Mouse (Mus musculus): ENCODE results near the gene Mapk6. TPM values are rescaled to one million over a fixed set of nuclear protein-coding genes. Genes with fewer than 3 reads are reported as not detected.

Gene Mapk6
- polyA plus RNA-seq, 1 experiment from 2014 or later, result 114 TPM

DNA sequence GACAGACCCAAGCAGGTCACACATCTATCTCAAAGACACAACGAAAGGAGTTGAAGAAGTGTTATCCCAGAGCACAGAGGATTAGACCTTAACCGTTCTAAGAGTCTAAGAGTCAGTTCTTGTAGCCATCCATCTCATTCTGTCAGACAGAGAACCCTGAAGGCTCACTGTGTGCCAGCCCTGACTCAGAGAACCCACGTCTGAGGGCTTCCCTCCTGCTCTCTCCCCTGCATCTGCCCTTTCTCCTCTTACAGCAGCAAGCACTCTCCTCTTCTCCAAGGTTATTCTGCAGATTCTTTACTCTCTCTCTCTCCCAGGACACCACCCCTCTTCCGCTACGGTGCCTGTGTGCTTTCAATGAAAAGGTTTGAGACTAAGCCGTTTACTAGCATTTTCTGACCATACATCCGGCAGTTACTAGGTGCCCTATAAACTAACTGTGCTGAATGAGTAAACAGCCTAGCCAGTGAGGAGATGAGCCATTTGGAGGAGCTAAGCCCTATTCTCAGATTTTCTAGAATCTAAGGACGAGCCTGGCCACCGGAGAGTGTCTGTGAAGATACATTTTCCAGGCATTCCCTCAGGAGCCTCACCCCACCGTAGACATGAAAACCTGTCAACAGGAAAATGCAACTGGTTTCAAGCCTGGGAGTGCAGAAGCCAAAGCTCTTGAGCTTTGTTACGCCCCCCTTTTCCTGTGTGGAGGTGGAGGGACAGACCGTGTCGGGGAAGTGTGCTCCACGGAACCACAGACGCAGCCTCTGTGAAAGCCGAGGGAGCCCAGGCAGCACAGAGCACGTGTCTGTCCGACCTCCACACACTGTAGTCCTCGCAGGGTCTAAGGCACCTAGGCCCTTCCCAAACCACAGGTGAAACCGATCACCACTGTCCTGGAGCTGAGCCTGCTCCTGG, 8.0 kb downstream of the Mapk6 start:
- H3K36me3 ChIP-seq, result peaks cover 23% of the 10 kb centered on the region
- 69% methylated on average over 20 of the region's 20 CpGs for WGBS
- H3K27ac ChIP-seq, result peak overlapping the region; percentile 41; the same call in 1 of the 2 replicates
- H3K4me3 ChIP-seq (replicated peaks), result no peak overlapping the region
- no peak for ATAC-seq (ENCODE audit: insufficient number of reproducible peaks, insufficient read depth, low FRiP score, low TSS enrichment, low read depth)
- H3K27me3 ChIP-seq, result no peaks in the 10 kb centered on the region
- no peak overlapping the region for H3K4me2 ChIP-seq
- no peaks in the 10 kb centered on the region for H3K9me3 ChIP-seq
- H3K9ac ChIP-seq (replicated peaks), result no peak overlapping the region
- H3K4me1 ChIP-seq (replicated peaks), result peaks cover 47% of the 10 kb centered on the region

DNA sequence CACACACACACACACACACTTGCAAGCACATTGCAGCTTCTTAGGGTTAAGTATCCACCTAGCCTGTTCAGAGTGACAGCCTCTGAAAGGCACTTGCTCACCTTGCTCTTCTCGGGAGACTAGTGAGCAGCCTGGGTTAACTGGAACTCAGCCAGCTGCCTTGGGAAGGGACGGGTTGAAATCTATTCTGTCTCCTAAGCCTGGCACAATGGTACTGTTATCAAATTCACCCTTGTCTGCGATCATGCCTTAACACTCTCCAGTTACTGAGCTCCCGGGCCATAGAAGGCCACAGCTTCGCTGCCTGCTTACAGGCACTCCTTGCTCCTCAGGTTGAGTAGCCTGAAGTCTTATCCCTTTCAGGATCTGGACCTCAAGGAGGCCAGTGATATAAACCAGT, 9.2 kb downstream of the Mapk6 start:
- Histone ChIP-seq H3K27ac (no peak overlapping the region), H3K4me1 (replicated peaks) (peaks cover 38% of the 10 kb centered on the region), H3K9me3 (no peaks in the 10 kb centered on the region), H3K4me2 (no peak overlapping the region), H3K4me3 (replicated peaks) (no peak overlapping the region), H3K9ac (replicated peaks) (no peak overlapping the region), H3K36me3 (peaks cover 35% of the 10 kb centered on the region), H3K27me3 (no peaks in the 10 kb centered on the region)
- 84% methylated on average over 5 of the region's 5 CpGs for WGBS
- ATAC-seq (ENCODE audit: insufficient number of reproducible peaks, insufficient read depth, low FRiP score, low TSS enrichment, low read depth), result no peak

DNA sequence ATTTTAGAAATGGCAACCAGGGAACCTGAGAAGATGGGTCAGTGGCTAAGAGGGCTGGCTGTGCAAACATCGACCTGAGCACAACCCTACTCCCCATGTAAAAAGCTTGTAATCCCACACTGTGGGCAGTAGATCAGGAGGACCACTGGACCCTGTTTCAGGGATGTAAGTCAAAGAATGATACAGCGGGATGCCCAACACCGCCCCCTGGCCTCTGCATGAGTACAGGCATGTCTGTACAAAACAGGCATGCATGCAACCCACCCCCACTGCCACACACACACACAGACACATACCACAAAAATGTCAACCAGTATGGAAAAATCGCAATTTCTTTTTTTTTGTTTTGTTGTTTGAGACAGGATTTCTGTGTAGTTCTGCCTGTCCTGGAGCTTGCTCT, 10.7 kb downstream of the Mapk6 start:
- 93% methylated on average over 4 of the region's 4 CpGs for WGBS
- ATAC-seq (ENCODE audit: insufficient number of reproducible peaks, insufficient read depth, low FRiP score, low TSS enrichment, low read depth), result no peak
- Histone ChIP-seq H3K27me3 (no peaks in the 10 kb centered on the region), H3K36me3 (peaks cover 50% of the 10 kb centered on the region), H3K9ac (replicated peaks) (no peak overlapping the region), H3K4me2 (no peak overlapping the region), H3K4me1 (replicated peaks) (peaks cover 24% of the 10 kb centered on the region), H3K4me3 (replicated peaks) (no peak overlapping the region), H3K27ac (no peak overlapping the region), H3K9me3 (no peaks in the 10 kb centered on the region)

DNA sequence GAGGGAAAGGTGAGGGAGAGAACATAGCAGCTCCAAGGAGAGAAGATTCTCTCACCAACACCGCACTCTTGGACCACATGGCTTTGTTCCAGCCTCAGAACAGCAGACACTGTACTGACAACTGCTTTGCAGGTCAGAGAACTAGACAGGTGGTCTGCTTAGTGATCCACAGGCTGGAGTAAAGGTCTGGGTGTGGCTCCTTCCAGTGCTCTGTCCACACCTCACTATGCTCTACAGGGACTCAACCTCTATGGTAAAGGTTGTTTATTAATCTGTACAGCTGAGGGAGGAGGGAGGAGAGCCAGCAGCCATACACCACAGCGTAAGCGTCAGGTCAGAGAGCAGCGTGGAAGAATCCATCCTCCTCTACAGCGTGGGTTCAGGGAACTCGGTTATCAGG, 13.8 kb downstream of the Mapk6 start:
- no peak for ATAC-seq (ENCODE audit: insufficient number of reproducible peaks, insufficient read depth, low FRiP score, low TSS enrichment, low read depth)
- Histone ChIP-seq H3K36me3 (peaks cover 81% of the 10 kb centered on the region), H3K9me3 (no peaks in the 10 kb centered on the region), H3K4me3 (replicated peaks) (no peak overlapping the region), H3K27ac (no peak overlapping the region), H3K4me2 (no peak overlapping the region), H3K4me1 (replicated peaks) (no peaks in the 10 kb centered on the region), H3K9ac (replicated peaks) (no peak overlapping the region), H3K27me3 (no peaks in the 10 kb centered on the region)
- 92% methylated on average over 6 of the region's 6 CpGs for WGBS

DNA sequence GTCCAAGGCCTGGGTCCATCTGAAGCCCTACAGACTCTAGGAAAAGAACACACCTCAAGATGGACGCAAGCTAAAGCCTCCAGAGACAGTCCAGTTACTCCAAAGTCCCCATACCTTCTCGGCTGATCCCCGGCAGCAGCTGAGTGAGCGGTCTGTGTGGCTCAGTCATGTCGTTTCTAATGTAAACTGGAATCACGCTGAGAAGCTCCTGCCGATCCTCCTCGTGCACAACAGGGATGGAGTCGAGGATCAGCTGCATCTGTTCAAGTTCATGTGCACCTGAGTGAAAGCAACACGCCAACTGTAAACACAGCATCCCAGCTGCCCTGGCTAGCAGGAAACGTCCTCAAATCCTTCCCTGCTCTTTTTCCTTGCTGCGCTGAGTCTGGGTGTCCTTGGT, 16.6 kb downstream of the Mapk6 start:
- no peak overlapping the region for H3K27ac ChIP-seq
- H3K27me3 ChIP-seq, result no peaks in the 10 kb centered on the region
- H3K4me1 ChIP-seq (replicated peaks), result no peaks in the 10 kb centered on the region
- 84% methylated on average over 12 of the region's 12 CpGs for WGBS
- no peak overlapping the region for H3K4me2 ChIP-seq
- no peaks in the 10 kb centered on the region for H3K9me3 ChIP-seq
- H3K4me3 ChIP-seq (replicated peaks), result no peak overlapping the region
- ATAC-seq (ENCODE audit: insufficient number of reproducible peaks, insufficient read depth, low FRiP score, low TSS enrichment, low read depth), result no peak
- H3K9ac ChIP-seq (replicated peaks), result no peak overlapping the region
- peaks cover 98% of the 10 kb centered on the region for H3K36me3 ChIP-seq

DNA sequence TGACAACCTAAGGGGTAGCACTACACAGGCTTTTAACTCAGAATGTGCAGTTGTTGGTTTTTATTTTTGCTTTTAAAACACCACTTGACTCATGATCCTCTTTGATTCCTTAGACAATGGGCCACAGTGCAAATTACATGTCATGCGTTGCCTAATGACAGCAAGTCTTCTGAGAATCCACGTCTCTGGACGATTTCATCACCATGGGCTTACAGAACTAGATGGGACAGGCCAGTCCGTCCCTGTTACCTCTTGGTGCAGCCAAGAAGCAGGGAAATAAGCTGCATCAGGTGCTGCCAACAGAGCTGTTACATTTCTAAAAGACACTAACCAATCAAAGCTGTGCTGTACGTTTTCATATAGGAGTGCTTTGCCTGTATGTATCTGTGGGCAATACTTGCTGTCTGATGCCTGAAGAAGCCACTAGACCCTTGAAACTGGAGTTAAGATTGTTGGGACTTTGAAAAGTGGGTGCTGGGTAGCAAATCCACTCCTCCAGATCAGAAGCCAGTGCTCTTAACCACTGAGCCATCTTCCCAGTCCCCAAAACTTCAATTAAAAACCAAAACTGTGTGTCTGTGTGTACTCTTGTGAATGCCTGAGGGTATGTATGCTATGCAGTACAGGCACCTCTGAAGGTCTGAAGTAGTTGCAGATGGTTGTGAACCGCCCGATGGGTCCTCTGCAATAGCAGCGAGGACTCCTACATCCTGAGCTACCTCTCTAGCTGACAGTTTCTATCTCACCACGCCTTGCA, 24.4 kb downstream of the Mapk6 start:
- Histone ChIP-seq H3K27ac (no peak overlapping the region), H3K4me3 (replicated peaks) (no peak overlapping the region), H3K36me3 (peaks cover 48% of the 10 kb centered on the region), H3K4me2 (no peak overlapping the region), H3K27me3 (no peaks in the 10 kb centered on the region), H3K9me3 (no peaks in the 10 kb centered on the region), H3K9ac (replicated peaks) (no peak overlapping the region), H3K4me1 (replicated peaks) (no peaks in the 10 kb centered on the region)
- WGBS, result 87% methylated on average over 9 of the region's 9 CpGs
- ATAC-seq (ENCODE audit: insufficient number of reproducible peaks, insufficient read depth, low FRiP score, low TSS enrichment, low read depth), result no peak

DNA sequence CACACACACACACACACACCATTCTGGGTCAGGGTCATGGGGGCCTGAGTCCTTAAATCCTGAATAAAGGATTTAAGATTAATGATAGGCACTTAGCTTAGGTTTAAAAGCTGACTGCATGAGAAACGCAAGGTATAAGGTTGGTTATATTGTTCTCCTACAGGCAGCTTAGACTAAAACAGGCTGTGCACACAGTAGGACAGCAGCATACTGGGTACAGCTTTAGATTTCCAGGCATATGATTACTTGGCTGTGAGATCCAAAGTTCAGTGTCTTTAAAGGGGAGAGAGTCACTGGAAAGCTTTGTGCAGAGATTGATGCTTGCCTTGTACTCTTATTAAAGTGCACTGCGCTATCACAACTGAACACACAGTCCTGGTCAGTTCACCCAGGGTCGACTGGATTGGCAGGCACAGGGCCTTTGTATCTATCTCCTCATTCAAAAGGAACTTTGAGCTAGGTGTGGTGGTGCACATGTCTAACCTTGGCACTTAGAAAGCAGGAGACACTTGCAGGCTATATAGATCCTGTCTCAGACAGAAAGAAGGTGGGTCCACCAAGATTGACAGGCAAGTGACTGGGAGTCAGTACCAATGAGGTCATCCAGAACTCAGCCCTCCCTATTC, 25.4 kb downstream of the Mapk6 start:
- H3K36me3 ChIP-seq, result peaks cover 39% of the 10 kb centered on the region
- H3K4me1 ChIP-seq (replicated peaks), result no peaks in the 10 kb centered on the region
- no peak overlapping the region for H3K27ac ChIP-seq
- no peak overlapping the region for H3K4me2 ChIP-seq
- no peak overlapping the region for H3K9ac ChIP-seq (replicated peaks)
- 84% methylated on average over 3 of the region's 3 CpGs for WGBS
- H3K9me3 ChIP-seq, result no peaks in the 10 kb centered on the region
- no peak for ATAC-seq (ENCODE audit: insufficient number of reproducible peaks, insufficient read depth, low FRiP score, low TSS enrichment, low read depth)
- no peaks in the 10 kb centered on the region for H3K27me3 ChIP-seq
- no peak overlapping the region for H3K4me3 ChIP-seq (replicated peaks)

DNA sequence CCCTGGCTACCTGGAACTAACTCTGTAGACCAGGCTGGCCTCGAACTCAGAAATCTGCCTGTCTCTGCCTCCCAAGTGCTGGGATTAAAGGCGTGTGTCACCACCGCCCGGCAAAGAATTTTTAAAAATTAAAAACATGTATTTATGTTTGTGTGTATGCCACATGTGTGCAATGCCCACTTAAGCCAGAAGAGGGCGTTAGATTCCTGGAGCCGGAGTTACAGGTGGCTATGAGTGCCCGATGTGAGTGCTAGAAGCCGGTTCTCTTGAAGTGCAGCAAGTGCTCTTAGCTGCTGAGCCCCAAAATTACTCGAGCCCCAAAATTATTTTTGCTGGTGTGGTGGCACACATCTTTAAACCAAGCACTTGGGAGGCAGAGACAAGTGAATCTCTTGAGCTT, 26.0 kb downstream of the Mapk6 start:
- WGBS, result 86% methylated on average over 9 of the region's 9 CpGs
- no peak overlapping the region for H3K9ac ChIP-seq (replicated peaks)
- no peak for ATAC-seq (ENCODE audit: insufficient number of reproducible peaks, insufficient read depth, low FRiP score, low TSS enrichment, low read depth)

DNA sequence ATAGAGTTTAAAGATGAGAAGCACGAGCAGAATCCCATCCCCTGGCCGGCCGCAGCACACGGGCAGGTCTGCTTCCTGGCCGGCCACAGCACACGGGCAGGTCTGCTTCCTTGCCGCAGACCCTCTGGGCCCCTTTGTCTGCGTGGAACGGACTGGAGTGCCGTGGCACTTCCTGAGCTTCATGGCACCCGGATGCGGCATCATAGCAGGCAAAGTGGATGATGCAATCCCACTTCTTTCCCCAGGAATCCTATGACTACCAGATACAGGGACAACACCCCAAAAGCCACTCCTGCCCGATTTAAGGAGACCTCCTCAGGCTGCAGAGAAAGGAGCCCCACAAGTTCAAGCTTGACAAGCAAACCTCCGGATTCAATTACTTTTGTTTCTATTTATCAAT, 27.0 kb downstream of the Mapk6 start:
- H3K4me1 ChIP-seq (replicated peaks), result no peaks in the 10 kb centered on the region
- no peaks in the 10 kb centered on the region for H3K9me3 ChIP-seq
- ATAC-seq (ENCODE audit: insufficient number of reproducible peaks, insufficient read depth, low FRiP score, low TSS enrichment, low read depth), result no peak
- H3K36me3 ChIP-seq, result peaks cover 26% of the 10 kb centered on the region
- H3K27me3 ChIP-seq, result no peaks in the 10 kb centered on the region
- WGBS, result 93% methylated on average over 14 of the region's 14 CpGs
- no peak overlapping the region for H3K9ac ChIP-seq (replicated peaks)
- no peak overlapping the region for H3K4me3 ChIP-seq (replicated peaks)
- no peak overlapping the region for H3K27ac ChIP-seq
- no peak overlapping the region for H3K4me2 ChIP-seq

More for the DNA sequence above, 26.0 kb downstream of the Mapk6 start:
- Histone ChIP-seq H3K36me3 (peaks cover 32% of the 10 kb centered on the region), H3K4me2 (no peak overlapping the region), H3K27me3 (no peaks in the 10 kb centered on the region), H3K4me1 (replicated peaks) (no peaks in the 10 kb centered on the region), H3K4me3 (replicated peaks) (no peak overlapping the region), H3K27ac (no peak overlapping the region), H3K9me3 (no peaks in the 10 kb centered on the region)

DNA sequence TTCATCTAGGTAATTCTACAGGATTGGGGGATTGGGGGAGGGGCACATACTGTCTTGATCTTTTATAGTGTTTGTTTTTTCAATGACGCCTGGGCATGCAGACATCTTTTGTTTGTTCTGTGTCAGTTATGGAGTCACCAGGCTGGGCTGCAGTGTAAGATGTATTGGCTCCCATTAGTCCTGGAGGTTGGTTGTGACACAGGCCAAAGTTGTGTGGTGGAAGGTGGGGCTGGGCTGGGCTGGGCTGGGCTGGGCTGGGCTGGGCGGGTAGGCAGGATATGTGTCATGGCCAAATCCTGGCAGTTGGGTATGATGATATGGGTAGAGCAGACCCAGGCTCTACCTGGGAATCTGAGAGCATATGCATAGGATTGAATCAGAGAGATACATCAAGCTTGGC, 31.0 kb downstream of the Mapk6 start:
- H3K27ac ChIP-seq, result no peak overlapping the region
- no peaks in the 10 kb centered on the region for H3K36me3 ChIP-seq
- H3K4me3 ChIP-seq (replicated peaks), result no peak overlapping the region
- H3K9ac ChIP-seq (replicated peaks), result no peak overlapping the region
- no peak overlapping the region for H3K4me2 ChIP-seq
- no peaks in the 10 kb centered on the region for H3K4me1 ChIP-seq (replicated peaks)
- H3K9me3 ChIP-seq, result peaks cover 10% of the 10 kb centered on the region; the same call in 1 of the 2 replicates
- 88% methylated on average over 2 of the region's 2 CpGs for WGBS
- no peak for ATAC-seq (ENCODE audit: insufficient number of reproducible peaks, insufficient read depth, low FRiP score, low TSS enrichment, low read depth)
- no peaks in the 10 kb centered on the region for H3K27me3 ChIP-seq

DNA sequence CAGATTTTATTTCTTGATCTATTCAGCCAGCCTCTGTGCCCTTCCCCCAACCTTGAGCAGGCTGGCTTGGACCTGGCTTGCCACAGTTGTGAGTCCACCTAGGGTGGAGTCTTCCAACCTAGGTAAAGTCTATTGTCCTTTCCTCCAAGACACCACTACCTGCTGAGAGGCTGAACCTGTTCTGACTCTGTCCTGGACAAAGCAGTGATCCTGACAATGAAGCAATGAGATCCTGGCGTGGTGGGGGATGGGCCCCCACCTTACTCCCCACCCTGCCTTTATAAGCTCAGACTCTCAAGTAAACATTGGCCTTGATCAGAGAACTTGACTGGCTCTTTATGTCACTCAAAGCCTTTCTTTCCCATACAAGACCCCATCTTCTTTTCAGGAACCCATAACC, 33.4 kb downstream of the Mapk6 start:
- H3K9ac ChIP-seq (replicated peaks), result no peak overlapping the region
- 73% methylated on average over 1 of the region's 1 CpGs for WGBS
- ATAC-seq (ENCODE audit: insufficient number of reproducible peaks, insufficient read depth, low FRiP score, low TSS enrichment, low read depth), result no peak
- H3K4me2 ChIP-seq, result no peak overlapping the region
- no peaks in the 10 kb centered on the region for H3K4me1 ChIP-seq (replicated peaks)
- no peak overlapping the region for H3K27ac ChIP-seq
- H3K4me3 ChIP-seq (replicated peaks), result no peak overlapping the region
- H3K27me3 ChIP-seq, result no peaks in the 10 kb centered on the region
- H3K36me3 ChIP-seq, result no peaks in the 10 kb centered on the region
- peaks cover 10% of the 10 kb centered on the region; the same call in 1 of the 2 replicates for H3K9me3 ChIP-seq
